Mouse (Mus musculus) hindbrain, embryonic 16.5 days (tissue): Measurements from ENCODE around the gene Plcb3. TPM values are rescaled to one million over a fixed set of nuclear protein-coding genes. Genes with fewer than 3 reads are reported as not detected.

Source experiments
- ATAC-seq: fragments of 200-750 bp; cut with Nextera tagmentation; 2 replicates; pipeline ENCODE4 v1.8.0; 2017; ENCODE audit warnings: moderate TSS enrichment, moderate library complexity
- H3K27ac ChIP-seq: fragments of 300-500 bp; sonication (generic); 2 replicates; pipeline ENCODE4 v1.5.1; 2014; ENCODE audit warnings: low read depth, mild to moderate bottlenecking, control low read depth, low read length, moderate library complexity
- H3K27me3 ChIP-seq: fragments of 300-500 bp; sonication (generic); replicated peaks from 2 replicates; pipeline ENCODE4 v1.6.1; 2014; ENCODE audit warnings: low read length; ENCODE audit not compliant: control insufficient read depth, insufficient read depth
- H3K36me3 ChIP-seq: fragments of 300-500 bp; sonication (generic); 2 replicates; pipeline ENCODE4 v1.6.1; 2014; ENCODE audit warnings: mild to moderate bottlenecking, low read length, moderate library complexity, mixed read lengths; ENCODE audit not compliant: control insufficient read depth, insufficient read depth
- H3K4me1 ChIP-seq: fragments of 300-500 bp; sonication (generic); 2 replicates; pipeline ENCODE4 v1.6.1; 2014; ENCODE audit warnings: low read depth, low read length; ENCODE audit not compliant: control insufficient read depth, insufficient read depth
- H3K4me2 ChIP-seq: fragments of 300-500 bp; sonication (generic); 2 replicates; pipeline ENCODE4 v1.6.1; 2014; ENCODE audit warnings: mild to moderate bottlenecking, low read length, control low read depth, moderate library complexity
- H3K4me3 ChIP-seq: fragments of 300-500 bp; sonication (generic); 2 replicates; pipeline ENCODE4 v1.5.1; 2014; ENCODE audit warnings: mild to moderate bottlenecking, low read length, control low read depth, moderate library complexity
- H3K9ac ChIP-seq: fragments of 300-500 bp; sonication (generic); 2 replicates; pipeline ENCODE4 v1.6.1; 2014; ENCODE audit warnings: low read depth, mild to moderate bottlenecking, control low read depth, low read length, moderate library complexity
- H3K9me3 ChIP-seq: fragments of 300-500 bp; sonication (generic); 2 replicates; pipeline ENCODE4 v1.6.1; 2014; ENCODE audit warnings: mild to moderate bottlenecking, low read length, moderate library complexity; ENCODE audit not compliant: control insufficient read depth
- WGBS: fragments of 180-500 bp; shearing (Covaris S2); extraction: QIAGEN DNeasy Blood & Tissue Kit; methylation state at CpG from one replicate; pipeline ENCODE4 v1.1.7; 2014; 5-methylcytosine and 5-hydroxymethylcytosine counted together
- polyA plus RNA-seq: library from polyadenylated mRNA; unstranded; fragments of >200 nt; fragmentation: Nextera tagmentation; extraction: Ambion mirVana; gene quantifications from 2 replicates; pipeline ENCODE4 v1.2.1, GENCODE M21; 2015

Gene Plcb3
- 13.1 and 13.8 TPM in 2 replicates for polyA plus RNA-seq

- peaks cover 11% of the 10 kb centered on the region for H3K36me3 ChIP-seq
- H3K4me3 ChIP-seq, result peak within 1 kb of the TSS; percentile 58
- peaks cover 1% of the 10 kb centered on the region; the same call in 1 of the 2 replicates for H3K27me3 ChIP-seq
- WGBS, result under 1% methylated on average over 16 of the region's 16 CpGs
- H3K4me2 ChIP-seq, result peak within 1 kb of the TSS; percentile 94
- H3K27ac ChIP-seq, result peak within 1 kb of the TSS; percentile 95
- H3K9me3 ChIP-seq, result no peaks in the 10 kb centered on the region
- peaks cover 39% of the 10 kb centered on the region for H3K4me1 ChIP-seq
- ATAC-seq, result peak; percentile 5
- H3K9ac ChIP-seq, result peak within 1 kb of the TSS; percentile 83
Observed at GRCm38 (mm10) chr19:6975537-6976521, at the start of gene Plcb3. TSS of gene Plcb3 (minus strand) at chr19:6976470.

GRCm38 (mm10) chr19:7020224-7020641 is 44.0 kb upstream of the Plcb3 start:
- Histone ChIP-seq H3K27ac (no peak overlapping the region), H3K27me3 (no peaks in the 10 kb centered on the region), H3K4me1 (no peaks in the 10 kb centered on the region), H3K36me3 (peaks cover 33% of the 10 kb centered on the region), H3K4me3 (no peak overlapping the region), H3K9me3 (no peaks in the 10 kb centered on the region), H3K4me2 (no peak overlapping the region), H3K9ac (no peak overlapping the region)
- ATAC-seq, result peak; percentile 75; the same call in 1 of the 2 replicates
- 49% methylated on average over 3 of the region's 3 CpGs for WGBS

- WGBS, result 83% methylated on average over 5 of the region's 5 CpGs
- no peaks in the 10 kb centered on the region for H3K4me1 ChIP-seq
- no peak within 1 kb of the TSS for H3K4me2 ChIP-seq
- no peak within 1 kb of the TSS for H3K27ac ChIP-seq
- H3K27me3 ChIP-seq, result no peaks in the 10 kb centered on the region
- H3K9ac ChIP-seq, result no peak within 1 kb of the TSS; the same call in 1 of the 2 replicates
- peaks cover 29% of the 10 kb centered on the region for H3K36me3 ChIP-seq
- no peak within 1 kb of the TSS for H3K4me3 ChIP-seq
- H3K9me3 ChIP-seq, result no peaks in the 10 kb centered on the region
- ATAC-seq, result 0 out of 2 replicates have a peak, but pooled peaks have one; percentile 42
Observed at GRCm38 (mm10) chr19:7019191-7019590, 42.9 kb upstream of the Plcb3 start, which contains the start of gene Fermt3. TSS of gene Fermt3 (minus strand) at chr19:7019469.

- peaks cover 27% of the 10 kb centered on the region for H3K36me3 ChIP-seq
- H3K4me3 ChIP-seq, result no peak overlapping the region
- H3K9ac ChIP-seq, result no peak overlapping the region; the same call in 1 of the 2 replicates
- H3K4me2 ChIP-seq, result no peak overlapping the region
- no peaks in the 10 kb centered on the region for H3K27me3 ChIP-seq
- H3K9me3 ChIP-seq, result no peaks in the 10 kb centered on the region
- H3K4me1 ChIP-seq, result no peaks in the 10 kb centered on the region
- ATAC-seq, result no peak
- no peak overlapping the region for H3K27ac ChIP-seq
- 90% methylated on average over 11 of the region's 11 CpGs for WGBS
Observed at GRCm38 (mm10) chr19:7018546-7018945, 42.3 kb upstream of the Plcb3 start.

GRCm38 (mm10) chr19:7017541-7018457 is 41.5 kb upstream of the Plcb3 start:
- H3K9me3 ChIP-seq, result no peaks in the 10 kb centered on the region
- H3K4me1 ChIP-seq, result no peaks in the 10 kb centered on the region
- 92% methylated on average over 12 of the region's 12 CpGs for WGBS
- H3K36me3 ChIP-seq, result peaks cover 23% of the 10 kb centered on the region
- no peak overlapping the region; the same call in 1 of the 2 replicates for H3K9ac ChIP-seq
- no peak overlapping the region for H3K27ac ChIP-seq
- ATAC-seq, result no peak
- no peaks in the 10 kb centered on the region for H3K27me3 ChIP-seq
- no peak overlapping the region for H3K4me3 ChIP-seq
- H3K4me2 ChIP-seq, result no peak overlapping the region

GRCm38 (mm10) chr19:7014481-7015135 is 38.3 kb upstream of the Plcb3 start:
- no peak overlapping the region for H3K4me2 ChIP-seq
- no peak overlapping the region for H3K27ac ChIP-seq
- H3K4me3 ChIP-seq, result no peak overlapping the region
- no peaks in the 10 kb centered on the region for H3K4me1 ChIP-seq
- H3K9me3 ChIP-seq, result no peaks in the 10 kb centered on the region
- H3K9ac ChIP-seq, result no peak overlapping the region
- no peak for ATAC-seq
- H3K36me3 ChIP-seq, result no peaks in the 10 kb centered on the region; the same call in 1 of the 2 replicates
- WGBS, result 89% methylated on average over 17 of the region's 20 CpGs
- no peaks in the 10 kb centered on the region for H3K27me3 ChIP-seq

GRCm38 (mm10) chr19:7013984-7014383 is 37.7 kb upstream of the Plcb3 start:
- Histone ChIP-seq H3K27ac (no peak overlapping the region), H3K4me2 (no peak overlapping the region), H3K4me1 (no peaks in the 10 kb centered on the region), H3K9ac (no peak overlapping the region), H3K9me3 (no peaks in the 10 kb centered on the region), H3K27me3 (no peaks in the 10 kb centered on the region), H3K4me3 (no peak overlapping the region), H3K36me3 (no peaks in the 10 kb centered on the region; the same call in 1 of the 2 replicates)
- ATAC-seq, result no peak
- 90% methylated on average over 9 of the region's 9 CpGs for WGBS

- H3K4me1 ChIP-seq, result no peaks in the 10 kb centered on the region
- no peak overlapping the region for H3K9ac ChIP-seq
- no peaks in the 10 kb centered on the region for H3K36me3 ChIP-seq
- no peak for ATAC-seq
- no peak overlapping the region for H3K4me2 ChIP-seq
- no peak overlapping the region for H3K4me3 ChIP-seq
- no peaks in the 10 kb centered on the region for H3K9me3 ChIP-seq
- H3K27ac ChIP-seq, result no peak overlapping the region
- H3K27me3 ChIP-seq, result no peaks in the 10 kb centered on the region
- WGBS, result 84% methylated on average over 4 of the region's 4 CpGs
Observed at GRCm38 (mm10) chr19:7012426-7012825, 36.2 kb upstream of the Plcb3 start.
